Mouse (Mus musculus) CH12.LX (cell line): ENCODE measurements around the gene Vps33b. TPM values are rescaled to one million over a fixed set of nuclear protein-coding genes. Genes with fewer than 3 reads are reported as not detected.

Experiments
- DNase-seq: peaks from one replicate; pipeline ENCODE4 v3.0.0-alpha.2; 2013; ENCODE audit errors: extremely low read depth
- H3K27ac ChIP-seq: 2 replicates; pipeline ENCODE4 v1.5.1; 2012; ENCODE audit warnings: low read depth, mild to moderate bottlenecking, control low read depth, moderate library complexity; ENCODE audit not compliant: insufficient read depth
- H3K27me3 ChIP-seq: replicated peaks from 2 replicates; pipeline ENCODE3; 2012; ENCODE audit warnings: inconsistent platforms
- H3K36me3 ChIP-seq, 2 experiments: replicated peaks in 1 of 2; 2 replicates each; pipeline versions ENCODE3 to v1.6.1; 2012; ENCODE audit warnings: inconsistent platforms in 1 of 2, low read length in 1 of 2, mild to moderate bottlenecking in 1 of 2, mixed read lengths in 1 of 2, moderate library complexity in 1 of 2; ENCODE audit not compliant: control insufficient read depth in 1 of 2, insufficient read depth in 1 of 2
- H3K4me1 ChIP-seq, 2 experiments: 2 replicates each; pipeline ENCODE4 v1.6.1; 2012; ENCODE audit warnings: inconsistent platforms in 1 of 2, moderate library complexity in 1 of 2; ENCODE audit not compliant: insufficient read depth in 2 of 2, control insufficient read depth in 1 of 2
- H3K4me2 ChIP-seq: 2 replicates; pipeline ENCODE4 v1.6.1; 2012; ENCODE audit warnings: low read depth, mild to moderate bottlenecking, control low read depth; ENCODE audit not compliant: poor library complexity, insufficient read depth, severe bottlenecking
- H3K4me3 ChIP-seq, 3 experiments: fragments of 150-350 bp in 1 of 3; sonication (generic) in 1 of 3; replicated peaks in 1 of 3; 2 replicates each; pipeline versions ENCODE3 to v1.5.1; 2011 to 2012; ENCODE audit warnings: low read depth in 2 of 3, low read length in 2 of 3, mild to moderate bottlenecking in 2 of 3, moderate library complexity in 2 of 3, control low read depth in 1 of 3, improper control_type of control experiment in 1 of 3, inconsistent platforms in 1 of 3, mixed read lengths in 1 of 3; ENCODE audit not compliant: poor library complexity in 1 of 3
- H3K79me2 ChIP-seq: replicated peaks from 2 replicates; pipeline ENCODE4 v1.6.1; 2012; ENCODE audit warnings: mild to moderate bottlenecking, moderate library complexity; ENCODE audit not compliant: control insufficient read depth, poor library complexity, insufficient read depth, severe bottlenecking; ENCODE audit errors: extremely low read depth
- H3K9ac ChIP-seq: 2 replicates; pipeline ENCODE4 v1.6.1; 2012; ENCODE audit warnings: low read depth, mild to moderate bottlenecking, control low read depth, moderate library complexity; ENCODE audit not compliant: insufficient read depth
- H3K9me3 ChIP-seq: replicated peaks from 2 replicates; pipeline ENCODE3; 2012; ENCODE audit warnings: low read length, inconsistent platforms, mixed read lengths
- CHD1 ChIP-seq: IDR thresholded peaks from 2 replicates; pipeline ENCODE4 v1.6.1; 2012; ENCODE audit warnings: low read depth, low read length, improper control_type of control experiment, inconsistent platforms
- CTCF ChIP-seq, 2 experiments: IDR thresholded peaks in 1 of 2; conservative IDR thresholded peaks in 1 of 2; 2 replicates each; pipeline ENCODE4 v1.5.1; 2011 to 2012; ENCODE audit warnings: low read depth in 2 of 2, low read length in 2 of 2, improper control_type of control experiment in 1 of 2, inconsistent platforms in 1 of 2, mild to moderate bottlenecking in 1 of 2, moderate library complexity in 1 of 2
- ELF1 ChIP-seq: IDR thresholded peaks from 2 replicates; pipeline ENCODE4 v1.6.1; 2014; ENCODE audit warnings: low read depth, mild to moderate bottlenecking, inconsistent platforms, low read length, improper control_type of control experiment
- EP300 ChIP-seq: IDR thresholded peaks from 2 replicates; pipeline ENCODE4 v1.6.1; 2011; ENCODE audit warnings: low read length, improper control_type of control experiment
- IRF4 ChIP-seq: IDR thresholded peaks from 2 replicates; pipeline ENCODE4 v1.6.1; 2014; ENCODE audit warnings: low read depth, mild to moderate bottlenecking, inconsistent platforms, low read length, improper control_type of control experiment
- JUN ChIP-seq: IDR thresholded peaks from 2 replicates; pipeline ENCODE4 v1.6.1; 2011; ENCODE audit warnings: low read depth, mild to moderate bottlenecking, low read length, improper control_type of control experiment, moderate library complexity; ENCODE audit not compliant: insufficient read depth
- POLR2A ChIP-seq: IDR thresholded peaks from 2 replicates; pipeline ENCODE4 v1.6.1; 2011; ENCODE audit warnings: low read depth, mild to moderate bottlenecking, improper control_type of control experiment, low read length
- RAD21 ChIP-seq: IDR thresholded peaks from 2 replicates; pipeline ENCODE4 v1.6.1; 2011; ENCODE audit warnings: low read depth, mild to moderate bottlenecking, low read length, improper control_type of control experiment, moderate library complexity
- ZMIZ1 ChIP-seq: IDR thresholded peaks from 2 replicates; pipeline ENCODE4 v1.6.1; 2012; ENCODE audit warnings: low read depth, mild to moderate bottlenecking, inconsistent platforms, low read length, improper control_type of control experiment
- dilution Hi-C: fragments of 300-500 bp; cut with MboI; formaldehyde crosslinking; loops from 2 replicates; pipeline ENCODE4 v1.14.3; 2020; ENCODE audit warnings: low sequenced_read_pairs; ENCODE audit not compliant: extremely low pct_unique_long_range_greater_than_20kb, extremely low pct_ligation_motif_present
- in situ Hi-C: fragments of 300-500 bp; cut with MboI; formaldehyde crosslinking; loops from 3 replicates; pipeline ENCODE4 v1.14.3; 2019; ENCODE audit warnings: low sequenced_read_pairs, low pct_ligation_motif_present, low pct_unique_long_range_greater_than_20kb, mixed read lengths
- polyA plus RNA-seq: library from polyadenylated mRNA; unstranded; fragments of >175 nt; gene quantifications from 2 replicates; pipeline ENCODE4 v1.2.1, GENCODE M21; 2012; ENCODE audit warnings: low read depth; ENCODE audit not compliant: insufficient read length
- total RNA-seq, 2 experiments: library from RNA; depleted of rRNA; stranded (reverse); fragments of 300-350 nt in 1 of 2; fragments of >200 nt in 1 of 2; gene quantifications; 2 replicates each; pipeline ENCODE4 v1.2.3; 2012 to 2014

Gene Vps33b
- total and polyA plus RNA-seq, 3 experiments = 15.5 to 23.2 (median 16.6) TPM

- no peak for DNase-seq
- dilution Hi-C loops = no loop called here
- peaks cover 3 to 7% of the 10 kb centered on the region in 2 experiments; a peak in 3 of 4 replicates for H3K4me1 ChIP-seq
- peaks cover 65 to 82% of the 10 kb centered on the region in 2 experiments for H3K36me3 ChIP-seq
- peaks cover 10% of the 10 kb centered on the region for H3K79me2 ChIP-seq
- H3K9ac ChIP-seq = no peak overlapping the region
- in situ Hi-C loops = no loop called here
- no peaks in the 10 kb centered on the region for H3K9me3 ChIP-seq
- H3K27me3 ChIP-seq = no peaks in the 10 kb centered on the region
- no peak overlapping the region for H3K4me3 ChIP-seq
- no peak overlapping the region for H3K27ac ChIP-seq
- TF ChIP-seq ZMIZ1 = peak; percentile 33; the same call in 1 of the 2 replicates
- no peak for TF ChIP-seq RAD21
- TF ChIP-seq, all 38 proteins: peak for 1
- no peak overlapping the region for H3K4me2 ChIP-seq
Measured at GRCm38 (mm10) chr7:80317439-80318115, 48.1 kb downstream of the Vps33b start.

- no peak overlapping the region for H3K27ac ChIP-seq
- H3K79me2 ChIP-seq = peaks cover 17% of the 10 kb centered on the region
- TF ChIP-seq POLR2A = peak; percentile 13; the same call in 1 of the 2 replicates
- no peak for TF ChIP-seq ELF1
- TF ChIP-seq EP300 = no peak
- TF ChIP-seq JUN = no peak
- no peak for TF ChIP-seq IRF4
- TF ChIP-seq, all 38 proteins: peak for 1
- Histone ChIP-seq H3K9me3 (no peaks in the 10 kb centered on the region), H3K4me2 (no peak overlapping the region), H3K9ac (no peak overlapping the region), H3K4me3 (no peak overlapping the region), H3K27me3 (no peaks in the 10 kb centered on the region), H3K36me3 (peaks cover 55 to 71% of the 10 kb centered on the region in 2 experiments), H3K4me1 (peaks cover 3 to 15% of the 10 kb centered on the region in 2 experiments; a peak in 3 of 4 replicates)
- in situ Hi-C loops = no loop called here
- dilution Hi-C loops = no loop called here
- no peak for DNase-seq
Measured at GRCm38 (mm10) chr7:80318670-80319069, 49.2 kb downstream of the Vps33b start.

GRCm38 (mm10) chr7:80319846-80320496 lies 50.5 kb downstream of the Vps33b start:
- no peak overlapping the region for H3K4me2 ChIP-seq
- H3K9ac ChIP-seq = no peak overlapping the region
- no peak overlapping the region for H3K4me3 ChIP-seq
- peaks cover 17% of the 10 kb centered on the region for H3K79me2 ChIP-seq
- H3K9me3 ChIP-seq = no peaks in the 10 kb centered on the region
- H3K36me3 ChIP-seq = peaks cover 42 to 59% of the 10 kb centered on the region in 2 experiments
- TF ChIP-seq RAD21 = no peak
- no peak for TF ChIP-seq CTCF (conservative IDR thresholded peaks at IDR 0.05 in 1 of 2, IDR thresholded peaks at IDR 0.05 in 1 of 2; ENCODE audit: low read depth in 2 of 2, low read length in 2 of 2)
- no peak for TF ChIP-seq CHD1
- dilution Hi-C loops = no loop called here
- DNase-seq = no peak
- in situ Hi-C loops = no loop called here
- peaks cover 3 to 16% of the 10 kb centered on the region in 2 experiments; a peak in 3 of 4 replicates for H3K4me1 ChIP-seq
- no peak overlapping the region for H3K27ac ChIP-seq
- H3K27me3 ChIP-seq = no peaks in the 10 kb centered on the region
